ENCODE assay signal across 7 mouse cellular contexts in the genomic region with DNA sequence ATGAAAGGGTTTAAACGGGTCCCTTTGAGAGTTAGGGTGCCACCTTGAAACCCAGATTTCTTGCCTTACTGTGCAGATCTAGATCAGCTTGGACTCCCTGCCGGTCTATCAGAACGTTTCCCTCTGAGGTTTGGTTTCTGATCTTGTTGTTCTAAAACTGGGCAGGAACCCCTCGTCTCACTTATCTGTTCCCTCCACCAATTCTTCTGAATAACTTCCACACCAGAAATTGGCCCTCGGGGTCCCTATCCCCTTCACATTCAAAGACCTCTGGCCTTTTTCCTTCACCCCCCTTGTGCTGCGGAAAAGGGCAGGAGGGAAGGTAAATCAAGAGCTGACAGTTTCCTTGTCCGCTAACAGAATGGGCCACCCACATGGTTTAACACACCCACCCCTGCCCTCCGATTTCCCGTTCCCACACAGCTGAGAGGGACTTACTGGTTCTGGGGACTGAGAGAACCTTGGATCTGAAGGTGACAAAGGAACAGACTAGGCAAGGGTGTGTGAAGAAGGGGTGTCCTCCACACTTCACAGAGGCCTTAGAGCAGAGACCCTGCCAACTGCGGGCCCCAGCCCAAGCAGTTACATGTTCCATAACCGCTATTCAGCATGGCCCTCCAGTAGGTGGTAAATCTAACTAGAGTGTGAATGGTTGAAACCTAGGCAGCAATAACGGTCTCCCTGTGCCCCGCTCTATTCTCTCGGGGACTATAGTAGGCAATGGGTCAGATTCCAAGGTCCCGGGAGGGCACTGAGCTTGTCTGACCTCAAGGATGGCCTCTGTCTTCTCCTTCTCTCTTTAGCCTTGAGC. TPM values are rescaled to one million over a fixed set of nuclear protein-coding genes. Genes with fewer than 3 reads are reported as not detected.
A peak's percentile ranks its signal among the peaks of the same experiment; 100 is the strongest.
DNase-seq lines count a peak whose midpoint lies in the region; ATAC-seq and TF ChIP-seq lines count a peak whose summit lies in the region.

No protein-coding gene starts in this region.

- no peaks in the 10 kb centered on the region for H3K9me3 ChIP-seq in hindbrain, postnatal 0 days (ENCODE audit: low read length)
- no peaks in the 10 kb centered on the region for H3K9me3 ChIP-seq in liver, postnatal 0 days (ENCODE audit: low read length)

- WGBS in hindbrain, postnatal 0 days: 18% methylated on average over 15 of the region's 15 CpGs
- WGBS in liver, postnatal 0 days (ENCODE audit: insufficient replicate concordance): 16% methylated on average over 15 of the region's 15 CpGs

- TF ChIP-seq EP300 in liver, postnatal 0 days (IDR thresholded peaks at IDR 0.05; ENCODE audit: low read depth): no peak

- H3K4me2 ChIP-seq in hindbrain, postnatal 0 days (ENCODE audit: low read depth, low read length): peak overlapping the region; percentile 68
- no peak overlapping the region; the same call in 1 of the 2 replicates for H3K4me2 ChIP-seq in liver, postnatal 0 days (ENCODE audit: low read depth, low read length)

- intact Hi-C loops in left cerebral cortex, postnatal 10 days (cut with DNase I): loop anchor here (5.0 kb wide), 2 partner anchors 39 to 104 kb away; no protein-coding TSS in a partner anchor

- no peaks in the 10 kb centered on the region for H3K4me1 ChIP-seq in cortical plate, adult 2 months (ENCODE audit: control insufficient read depth, insufficient read depth, low read length)
- H3K4me1 ChIP-seq in hindbrain, postnatal 0 days (ENCODE audit: insufficient read depth, low read length): peaks cover 17% of the 10 kb centered on the region
- peaks cover 30% of the 10 kb centered on the region for H3K4me1 ChIP-seq in liver, postnatal 0 days (ENCODE audit: insufficient read depth)

- H3K4me3 ChIP-seq in cortical plate, adult 2 months (ENCODE audit: insufficient read depth, low read length): peak overlapping the region; percentile 19
- peak overlapping the region; percentile 52 for H3K4me3 ChIP-seq in hindbrain, postnatal 0 days (ENCODE audit: low read length)
- H3K4me3 ChIP-seq in liver, postnatal 0 days (ENCODE audit: low read depth, low read length): 0 out of 2 replicates have a peak overlapping the region, but pooled peaks have one; percentile 2

- peak overlapping the region; percentile 15 for H3K27ac ChIP-seq in cortical plate, adult 2 months (ENCODE audit: insufficient read depth, low read length)
- peak overlapping the region; percentile 46; the same call in 1 of the 2 replicates for H3K27ac ChIP-seq in hindbrain, postnatal 0 days
- H3K27ac ChIP-seq in liver, postnatal 0 days (ENCODE audit: low read depth): no peak overlapping the region

- no peak overlapping the region for H3K9ac ChIP-seq in hindbrain, postnatal 0 days (replicated peaks; ENCODE audit: low read length)
- H3K9ac ChIP-seq in liver, postnatal 0 days (replicated peaks): no peak overlapping the region

- no peaks in the 10 kb centered on the region for H3K36me3 ChIP-seq in hindbrain, postnatal 0 days (ENCODE audit: insufficient read depth, low read length)
- H3K36me3 ChIP-seq in liver, postnatal 0 days (replicated peaks; ENCODE audit: insufficient read depth, low read length): no peaks in the 10 kb centered on the region

- peaks cover 15% of the 10 kb centered on the region for H3K27me3 ChIP-seq in hindbrain, postnatal 0 days (ENCODE audit: insufficient read depth, low read length)
- H3K27me3 ChIP-seq in liver, postnatal 0 days (ENCODE audit: insufficient read depth, low read length): peaks cover 73% of the 10 kb centered on the region

- TF ChIP-seq CTCF in cortical plate, adult 2 months (IDR thresholded peaks at IDR 0.05; ENCODE audit: extremely low read depth, insufficient read depth, low read length): no peak
- TF ChIP-seq CTCF in hindbrain, postnatal 0 days (IDR thresholded peaks at IDR 0.05; ENCODE audit: low read depth): no peak
- no peak for TF ChIP-seq CTCF in liver, postnatal 0 days (IDR thresholded peaks at IDR 0.05; ENCODE audit: low read depth)

- no peak for TF ChIP-seq POLR2A in cortical plate, adult 2 months (IDR thresholded peaks at IDR 0.05; ENCODE audit: extremely low read depth, insufficient read depth, low read length)

- ATAC-seq in hindbrain, postnatal 0 days: no peak
- ATAC-seq in liver, postnatal 0 days: no peak
- ATAC-seq in erythroblast, adult 5-6 weeks (replicated peaks; ENCODE audit: low FRiP score, poor library complexity, severe bottlenecking): no peak

- peak; percentile 60 for DNase-seq in embryo, embryonic 11 days
- DNase-seq in hindbrain, postnatal 0 days (ENCODE audit: low spot score): no peak
- no peak for DNase-seq in liver, postnatal 0 days
- no peak for DNase-seq in layer of hippocampus, postnatal 25 days (ENCODE audit: extremely low spot score in 1 of 2, low spot score in 1 of 2)
- DNase-seq in left cerebral cortex, postnatal 10 days (ENCODE audit: extremely low spot score in 1 of 2, low spot score in 2 of 2): no peak

RNA-seq across cellular contexts. Expression of gene Grrp1, which starts 0.8 kb away (rescaled TPM):
- polyA plus RNA-seq in cortical plate, adult 2 months (2012; rRNA removed): 7.7 and 8.5 TPM in 2 replicates
- 13.7 and 18.4 TPM in 2 replicates for total RNA-seq in hindbrain, postnatal 0 days (2014; rRNA removed)
- 11.1 and 12.2 TPM in 2 replicates for polyA plus RNA-seq in hindbrain, postnatal 0 days (2015; fragmentation: Nextera tagmentation; extraction: Ambion mirVana)
- polyA plus RNA-seq in liver, postnatal 0 days (2015; fragmentation: Nextera tagmentation; extraction: Ambion mirVana): 1.4 and 1.5 TPM in 2 replicates
- total RNA-seq in layer of hippocampus, postnatal 25 days (2021): 1 to 10 TPM; 3.0 to 3.9 TPM
- total RNA-seq in left cerebral cortex, postnatal 10 days (2021): 1 to 10 TPM; 3.3 to 3.7 TPM
- total RNA-seq in erythroblast, adult 5-6 weeks (2015; ENCODE audit: low replicate concordance): not detected in 2 replicates
- total RNA-seq in erythroblast, adult 5-6 weeks (2017; ENCODE audit: low replicate concordance): not detected in 2 replicates

RNA-seq across cellular contexts. Expression of gene Gm30191, which starts 6.4 kb away (rescaled TPM):
- polyA plus RNA-seq in cortical plate, adult 2 months (2012; rRNA removed): not detected in 2 replicates
- not detected in 2 replicates for total RNA-seq in hindbrain, postnatal 0 days (2014; rRNA removed)
- polyA plus RNA-seq in hindbrain, postnatal 0 days (2015; fragmentation: Nextera tagmentation; extraction: Ambion mirVana): 0.59 and 0.79 TPM in 2 replicates
- polyA plus RNA-seq in liver, postnatal 0 days (2015; fragmentation: Nextera tagmentation; extraction: Ambion mirVana): not detected in 2 replicates
- total RNA-seq in layer of hippocampus, postnatal 25 days (2021): not detected
- not detected for total RNA-seq in left cerebral cortex, postnatal 10 days (2021)
- total RNA-seq in erythroblast, adult 5-6 weeks (2015; ENCODE audit: low replicate concordance): not detected in 2 replicates
- total RNA-seq in erythroblast, adult 5-6 weeks (2017; ENCODE audit: low replicate concordance): not detected in 2 replicates

RNA-seq across cellular contexts. Expression of gene Zfp593, which starts 7.7 kb away (rescaled TPM):
- 12.0 and 13.5 TPM in 2 replicates for polyA plus RNA-seq in cortical plate, adult 2 months (2012; rRNA removed)
- total RNA-seq in hindbrain, postnatal 0 days (2014; rRNA removed): 10.2 and 10.6 TPM in 2 replicates
- polyA plus RNA-seq in hindbrain, postnatal 0 days (2015; fragmentation: Nextera tagmentation; extraction: Ambion mirVana): 11.0 and 12.5 TPM in 2 replicates
- polyA plus RNA-seq in liver, postnatal 0 days (2015; fragmentation: Nextera tagmentation; extraction: Ambion mirVana): 6.1 and 6.2 TPM in 2 replicates
- total RNA-seq in layer of hippocampus, postnatal 25 days (2021): 10 to 100 TPM in 1 of 2 experiments, 1 to 10 TPM in 1; 9.9 to 10.3 TPM
- 10 to 100 TPM; 13.4 to 13.7 TPM for total RNA-seq in left cerebral cortex, postnatal 10 days (2021)
- total RNA-seq in erythroblast, adult 5-6 weeks (2015; ENCODE audit: low replicate concordance): 0.38 and 0.63 TPM in 2 replicates
- 0.84 and 1.4 TPM in 2 replicates for total RNA-seq in erythroblast, adult 5-6 weeks (2017; ENCODE audit: low replicate concordance)

RNA-seq across cellular contexts. Expression of gene E130218I03Rik, which starts 9.7 kb away (rescaled TPM):
- polyA plus RNA-seq in cortical plate, adult 2 months (2012; rRNA removed): not detected in 2 replicates
- total RNA-seq in hindbrain, postnatal 0 days (2014; rRNA removed): 0.31 TPM in 1 of 2 replicates, not detected in the other
- polyA plus RNA-seq in hindbrain, postnatal 0 days (2015; fragmentation: Nextera tagmentation; extraction: Ambion mirVana): 0.95 and 1.4 TPM in 2 replicates
- 0.23 and 0.33 TPM in 2 replicates for polyA plus RNA-seq in liver, postnatal 0 days (2015; fragmentation: Nextera tagmentation; extraction: Ambion mirVana)
- total RNA-seq in layer of hippocampus, postnatal 25 days (2021): not detected
- total RNA-seq in left cerebral cortex, postnatal 10 days (2021): not detected
- not detected in 2 replicates for total RNA-seq in erythroblast, adult 5-6 weeks (2015; ENCODE audit: low replicate concordance)
- 0.70 TPM in 1 of 2 replicates, not detected in the other for total RNA-seq in erythroblast, adult 5-6 weeks (2017; ENCODE audit: low replicate concordance)

RNA-seq across cellular contexts. Expression of gene Cnksr1, which starts 14.9 kb away (rescaled TPM):
- 0.35 and 0.68 TPM in 2 replicates for polyA plus RNA-seq in cortical plate, adult 2 months (2012; rRNA removed)
- total RNA-seq in hindbrain, postnatal 0 days (2014; rRNA removed): 0.26 TPM in 1 of 2 replicates, not detected in the other
- polyA plus RNA-seq in hindbrain, postnatal 0 days (2015; fragmentation: Nextera tagmentation; extraction: Ambion mirVana): 0.14 and 0.25 TPM in 2 replicates
- polyA plus RNA-seq in liver, postnatal 0 days (2015; fragmentation: Nextera tagmentation; extraction: Ambion mirVana): 0.08 and 0.20 TPM in 2 replicates
- under 1 TPM; 0.57 to 0.70 TPM for total RNA-seq in layer of hippocampus, postnatal 25 days (2021)
- total RNA-seq in left cerebral cortex, postnatal 10 days (2021): under 1 TPM; 0.24 to 0.61 TPM
- total RNA-seq in erythroblast, adult 5-6 weeks (2015; ENCODE audit: low replicate concordance): not detected in 2 replicates
- total RNA-seq in erythroblast, adult 5-6 weeks (2017; ENCODE audit: low replicate concordance): not detected in 2 replicates

Comparison
In these comparisons a context has a peak if more than half of its experiments do, and no peak if none do; other contexts are left out.
1. H3K4me3 ChIP-seq: peak in every context shown above with its lines; median percentile 52 in hindbrain, postnatal 0 days; 19 in cortical plate, adult 2 months; 2 in liver, postnatal 0 days.
2. RNA of gene Grrp1, which starts 0.8 kb away (total RNA-seq): 13.7 to 18.4 TPM in hindbrain, postnatal 0 days, 3.0 to 3.9 TPM in layer of hippocampus, postnatal 25 days and 3.3 to 3.7 TPM in left cerebral cortex, postnatal 10 days; not detected in erythroblast, adult 5-6 weeks; every median in the first group is over 4 times any median in the second.